Mouse (Mus musculus) heart, embryonic 16.5 days (tissue): ENCODE results near the gene Slit3. TPM values are rescaled to one million over a fixed set of nuclear protein-coding genes. Genes with fewer than 3 reads are reported as not detected.

Source experiments
- ATAC-seq: fragments of 200-750 bp; cut with Nextera tagmentation; replicated peaks from 2 replicates; pipeline ENCODE4 v1.8.0; 2017; ENCODE audit warnings: moderate number of reproducible peaks; ENCODE audit not compliant: insufficient read depth, low FRiP score; ENCODE audit errors: extremely low read depth
- H3K27ac ChIP-seq: fragments of 300-500 bp; sonication (generic); 2 replicates; pipeline ENCODE4 v1.5.1; 2014; ENCODE audit warnings: mild to moderate bottlenecking, low read length, control low read depth, moderate library complexity
- H3K27me3 ChIP-seq: fragments of 300-500 bp; sonication (generic); 2 replicates; pipeline ENCODE4 v1.6.1; 2014; ENCODE audit warnings: low read length, mixed read lengths; ENCODE audit not compliant: control insufficient read depth, insufficient read depth
- H3K36me3 ChIP-seq: fragments of 300-500 bp; sonication (generic); 2 replicates; pipeline ENCODE4 v1.6.1; 2014; ENCODE audit not compliant: control insufficient read depth, insufficient read depth
- H3K4me1 ChIP-seq: fragments of 300-500 bp; sonication (generic); 2 replicates; pipeline ENCODE4 v1.6.1; 2014; ENCODE audit warnings: low read length, mixed read lengths; ENCODE audit not compliant: control insufficient read depth, insufficient read depth
- H3K4me2 ChIP-seq: fragments of 300-500 bp; sonication (generic); 2 replicates; pipeline ENCODE4 v1.6.1; 2014; ENCODE audit warnings: low read depth, mild to moderate bottlenecking, control low read depth, low read length
- H3K4me3 ChIP-seq: fragments of 300-500 bp; sonication (generic); 2 replicates; pipeline ENCODE4 v1.5.1; 2014; ENCODE audit warnings: mild to moderate bottlenecking, control low read depth, low read length
- H3K9ac ChIP-seq: fragments of 300-500 bp; sonication (generic); 2 replicates; pipeline ENCODE4 v1.6.1; 2014; ENCODE audit warnings: low read length, control low read depth
- H3K9me3 ChIP-seq: fragments of 300-500 bp; sonication (generic); replicated peaks from 2 replicates; pipeline ENCODE4 v1.6.1; 2016; ENCODE audit warnings: low read length; ENCODE audit not compliant: control insufficient read depth
- WGBS: fragments of 180-500 bp; shearing (Covaris S2); extraction: QIAGEN DNeasy Blood & Tissue Kit; methylation state at CpG from one replicate; pipeline ENCODE4 v1.1.7; 2014; 5-methylcytosine and 5-hydroxymethylcytosine counted together
- polyA plus RNA-seq: library from polyadenylated mRNA; unstranded; fragments of >200 nt; fragmentation: Nextera tagmentation; extraction: Ambion mirVana; gene quantifications from 2 replicates; pipeline ENCODE4 v1.2.1, GENCODE M21; 2015

The Slit3 gene
- polyA plus RNA-seq, 1 experiment from 2014 or later = 7.8 TPM

DNA sequence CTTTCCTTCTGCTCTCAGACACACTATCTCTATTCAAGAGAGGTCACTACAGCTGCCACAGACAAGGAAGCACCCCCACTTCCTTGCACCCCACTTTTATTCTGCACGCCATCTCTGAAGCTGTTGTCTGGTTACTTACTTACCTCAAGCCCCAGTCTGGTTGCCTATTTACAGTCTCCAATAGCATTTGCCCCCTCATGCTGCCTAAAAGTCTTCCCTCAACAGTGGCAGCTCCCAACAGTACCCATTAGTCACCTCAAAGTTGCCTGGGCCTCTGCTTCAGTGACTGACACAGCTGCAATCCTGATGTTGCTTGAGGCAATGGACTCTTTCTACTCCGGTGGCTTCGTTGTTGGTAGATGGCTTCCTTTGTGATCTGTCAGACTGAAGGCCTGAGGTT lies 42.4 kb downstream of the Slit3 start:
- Histone ChIP-seq H3K4me2 (no peak overlapping the region), H3K9ac (no peak overlapping the region), H3K27ac (no peak overlapping the region), H3K4me3 (no peak overlapping the region), H3K9me3 (no peaks in the 10 kb centered on the region), H3K27me3 (no peaks in the 10 kb centered on the region), H3K4me1 (no peaks in the 10 kb centered on the region), H3K36me3 (no peaks in the 10 kb centered on the region)
- ATAC-seq = no peak
- WGBS = 95% methylated on average over 3 of the region's 3 CpGs

- no peaks in the 10 kb centered on the region for H3K9me3 ChIP-seq
Measured at GRCm38 (mm10) chr11:35167176-35167575, 46.2 kb downstream of the Slit3 start.

GRCm38 (mm10) chr11:35171505-35171904 lies 50.5 kb downstream of the Slit3 start:
- Histone ChIP-seq H3K27ac (no peak overlapping the region), H3K4me2 (no peak overlapping the region), H3K9ac (no peak overlapping the region), H3K4me1 (no peaks in the 10 kb centered on the region), H3K36me3 (no peaks in the 10 kb centered on the region), H3K9me3 (no peaks in the 10 kb centered on the region), H3K4me3 (no peak overlapping the region), H3K27me3 (no peaks in the 10 kb centered on the region)
- 86% methylated on average over 6 of the region's 6 CpGs for WGBS
- no peak for ATAC-seq

More at GRCm38 (mm10) chr11:35167176-35167575, 46.2 kb downstream of the Slit3 start:
- Histone ChIP-seq H3K4me1 (no peaks in the 10 kb centered on the region), H3K36me3 (no peaks in the 10 kb centered on the region), H3K9ac (no peak overlapping the region), H3K4me3 (no peak overlapping the region), H3K4me2 (no peak overlapping the region), H3K27ac (no peak overlapping the region), H3K27me3 (no peaks in the 10 kb centered on the region)
- 67% methylated on average over 8 of the region's 8 CpGs for WGBS
- no peak for ATAC-seq

DNA sequence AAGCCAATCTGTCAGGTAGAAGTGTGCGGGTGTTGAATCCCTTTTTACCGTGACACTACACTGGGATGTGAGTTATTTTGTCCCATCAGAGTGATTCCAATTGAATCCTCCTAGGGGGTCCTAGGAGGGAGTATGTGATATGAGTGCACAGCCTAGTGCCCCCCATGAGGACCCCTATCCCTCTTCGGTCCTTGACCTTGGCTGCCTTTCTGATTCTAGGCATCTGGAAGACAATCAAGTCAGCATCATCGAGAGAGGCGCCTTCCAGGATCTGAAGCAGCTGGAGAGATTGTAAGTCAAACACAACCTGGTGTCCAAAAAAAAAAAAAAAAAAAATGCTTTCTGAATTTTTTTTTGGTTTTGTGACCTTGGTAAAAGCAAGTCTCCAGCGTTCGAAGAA lies 56.5 kb downstream of the Slit3 start:
- Histone ChIP-seq H3K9ac (no peak overlapping the region), H3K27me3 (no peaks in the 10 kb centered on the region), H3K9me3 (no peaks in the 10 kb centered on the region), H3K36me3 (no peaks in the 10 kb centered on the region), H3K4me3 (no peak overlapping the region), H3K4me1 (no peaks in the 10 kb centered on the region), H3K4me2 (no peak overlapping the region), H3K27ac (no peak overlapping the region)
- WGBS = 69% methylated on average over 7 of the region's 7 CpGs
- no peak for ATAC-seq

- no peak overlapping the region for H3K4me3 ChIP-seq
Measured at GRCm38 (mm10) chr11:35178144-35178817, 57.3 kb downstream of the Slit3 start.

GRCm38 (mm10) chr11:35179305-35179704 lies 58.3 kb downstream of the Slit3 start:
- no peak for ATAC-seq
- WGBS = 67% methylated on average over 8 of the region's 8 CpGs

More at GRCm38 (mm10) chr11:35178144-35178817, 57.3 kb downstream of the Slit3 start:
- H3K9me3 ChIP-seq = no peaks in the 10 kb centered on the region
- no peaks in the 10 kb centered on the region for H3K36me3 ChIP-seq
- no peaks in the 10 kb centered on the region for H3K4me1 ChIP-seq
- no peak overlapping the region for H3K9ac ChIP-seq
- 54% methylated on average over 24 of the region's 24 CpGs for WGBS
- no peaks in the 10 kb centered on the region for H3K27me3 ChIP-seq
- H3K27ac ChIP-seq = no peak overlapping the region
- H3K4me2 ChIP-seq = peak overlapping the region; percentile 21; the same call in 1 of the 2 replicates
- ATAC-seq = no peak

GRCm38 (mm10) chr11:35182887-35183286 lies 61.9 kb downstream of the Slit3 start:
- Histone ChIP-seq H3K4me3 (no peak overlapping the region), H3K9ac (no peak overlapping the region), H3K4me1 (no peaks in the 10 kb centered on the region), H3K27ac (no peak overlapping the region), H3K36me3 (no peaks in the 10 kb centered on the region), H3K27me3 (no peaks in the 10 kb centered on the region), H3K4me2 (no peak overlapping the region), H3K9me3 (no peaks in the 10 kb centered on the region)
- 77% methylated on average over 5 of the region's 5 CpGs for whole genome bisulfite sequencing
- no peak for ATAC-seq

More at GRCm38 (mm10) chr11:35179305-35179704, 58.3 kb downstream of the Slit3 start:
- H3K27me3 ChIP-seq = no peaks in the 10 kb centered on the region
- no peak overlapping the region for H3K4me3 ChIP-seq
- no peaks in the 10 kb centered on the region for H3K4me1 ChIP-seq
- no peak overlapping the region for H3K4me2 ChIP-seq
- H3K9ac ChIP-seq = no peak overlapping the region
- H3K27ac ChIP-seq = no peak overlapping the region
- H3K9me3 ChIP-seq = no peaks in the 10 kb centered on the region
- H3K36me3 ChIP-seq = no peaks in the 10 kb centered on the region

DNA sequence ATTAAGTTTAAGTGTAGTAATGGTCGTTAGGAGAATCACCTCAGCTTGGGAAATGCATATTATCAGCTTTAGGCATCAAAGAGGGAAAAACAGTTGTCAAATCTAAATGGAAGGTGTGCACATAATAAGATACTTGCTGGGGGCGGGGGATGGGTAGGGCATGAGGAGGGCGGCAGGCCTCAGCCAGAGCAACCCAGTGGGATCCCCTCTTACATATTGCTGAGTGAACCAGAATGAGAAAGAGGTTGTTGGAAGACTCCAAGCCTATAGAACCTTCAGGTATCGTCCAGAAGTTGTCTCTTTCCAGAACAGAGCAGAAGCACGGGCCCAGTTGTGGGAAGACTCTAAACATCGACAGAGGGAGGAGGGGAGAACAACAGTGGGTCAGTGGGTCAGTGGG lies 73.8 kb downstream of the Slit3 start:
- 89% methylated on average over 6 of the region's 6 CpGs for WGBS
- H3K27ac ChIP-seq = no peak overlapping the region
- no peaks in the 10 kb centered on the region for H3K9me3 ChIP-seq
- no peaks in the 10 kb centered on the region for H3K27me3 ChIP-seq
- ATAC-seq = no peak
- no peak overlapping the region for H3K9ac ChIP-seq
- H3K36me3 ChIP-seq = no peaks in the 10 kb centered on the region
- no peak overlapping the region for H3K4me2 ChIP-seq
- H3K4me3 ChIP-seq = no peak overlapping the region
- no peaks in the 10 kb centered on the region for H3K4me1 ChIP-seq

DNA sequence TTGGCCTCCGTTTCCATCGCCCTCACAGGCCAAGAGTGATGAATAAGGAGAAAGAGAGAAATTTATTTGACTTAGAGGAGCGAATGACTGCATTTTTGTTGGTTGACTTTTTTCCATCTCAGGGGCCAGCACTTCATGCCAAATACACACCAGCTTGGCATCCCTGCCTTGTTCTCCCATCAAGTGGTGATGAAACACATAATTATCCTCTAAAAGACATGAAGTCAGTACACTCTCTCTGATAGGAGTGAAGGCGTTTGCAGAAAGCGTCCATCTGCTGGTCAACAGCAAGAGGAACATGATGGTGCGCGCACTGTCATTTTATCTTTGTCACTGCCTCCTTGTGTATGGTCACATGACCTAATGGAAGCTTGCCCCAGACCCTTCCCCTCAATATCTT lies 75.8 kb downstream of the Slit3 start:
- ATAC-seq = no peak
- H3K27ac ChIP-seq = no peak overlapping the region
- 71% methylated on average over 7 of the region's 7 CpGs for WGBS
- H3K27me3 ChIP-seq = no peaks in the 10 kb centered on the region
- H3K9me3 ChIP-seq = no peaks in the 10 kb centered on the region
- no peak overlapping the region for H3K4me3 ChIP-seq
- no peaks in the 10 kb centered on the region for H3K4me1 ChIP-seq
- no peaks in the 10 kb centered on the region for H3K36me3 ChIP-seq
- H3K9ac ChIP-seq = no peak overlapping the region
- no peak overlapping the region for H3K4me2 ChIP-seq
